Mouse (Mus musculus) fibroblast of lung, adult 2 months (primary cell): ENCODE results near the gene Ptprd.

Source experiments
- DNase-seq: peaks from one replicate; pipeline ENCODE4 v3.0.0-alpha.2; 2011; ENCODE audit warnings: low read depth

Gene Ptprd

GRCm38 (mm10) chr4:78211529-78212494, at the start of gene Ptprd:
Ptprd (minus strand) TSS chr4:78211961.
- DNase-seq, result no peak

GRCm38 (mm10) chr4:78235820-78236219, 24.1 kb upstream of the Ptprd start:
- peak; percentile 46 for DNase-seq

GRCm38 (mm10) chr4:78235316-78235715, 23.6 kb upstream of the Ptprd start:
- no peak for DNase-seq

GRCm38 (mm10) chr4:78234681-78235080, 22.9 kb upstream of the Ptprd start:
- DNase-seq, result no peak

GRCm38 (mm10) chr4:78213949-78214348, 2.2 kb upstream of the Ptprd start:
- DNase-seq, result no peak

GRCm38 (mm10) chr4:78212941-78213340, 1.2 kb upstream of the Ptprd start:
- DNase-seq, result no peak

- DNase-seq, result no peak
Observed at GRCm38 (mm10) chr4:78210878-78211528, 758 bp downstream of the Ptprd start.

- no peak for DNase-seq
Observed at GRCm38 (mm10) chr4:78205018-78205417, 6.7 kb downstream of the Ptprd start.

- DNase-seq, result no peak
Observed at GRCm38 (mm10) chr4:78168447-78168846, 43.3 kb downstream of the Ptprd start.

GRCm38 (mm10) chr4:78160451-78160850, 51.3 kb downstream of the Ptprd start:
- DNase-seq, result no peak

GRCm38 (mm10) chr4:78150561-78150960, 61.2 kb downstream of the Ptprd start:
- DNase-seq, result no peak

GRCm38 (mm10) chr4:78142767-78143148, 69.0 kb downstream of the Ptprd start:
- DNase-seq, result no peak

- no peak for DNase-seq
Observed at GRCm38 (mm10) chr4:78142088-78142766, 69.5 kb downstream of the Ptprd start.

- DNase-seq, result no peak
Observed at GRCm38 (mm10) chr4:78110898-78111297, 100.9 kb downstream of the Ptprd start.

- no peak for DNase-seq
Observed at GRCm38 (mm10) chr4:78097526-78097925, 114.2 kb downstream of the Ptprd start.

- DNase-seq, result no peak
Observed at GRCm38 (mm10) chr4:78082744-78083143, 129.0 kb downstream of the Ptprd start.

GRCm38 (mm10) chr4:78077499-78077898, 134.3 kb downstream of the Ptprd start:
- DNase-seq, result no peak

- no peak for DNase-seq
Observed at GRCm38 (mm10) chr4:78077087-78077486, 134.7 kb downstream of the Ptprd start.

- no peak for DNase-seq
Observed at GRCm38 (mm10) chr4:78038401-78038800, 173.4 kb downstream of the Ptprd start.

- no peak for DNase-seq
Observed at GRCm38 (mm10) chr4:78002065-78002464, 209.7 kb downstream of the Ptprd start.

- DNase-seq, result no peak
Observed at GRCm38 (mm10) chr4:77992709-77993108, 219.1 kb downstream of the Ptprd start.

- no peak for DNase-seq
Observed at GRCm38 (mm10) chr4:77982094-77982493, 229.7 kb downstream of the Ptprd start.

GRCm38 (mm10) chr4:77961711-77962110, 250.1 kb downstream of the Ptprd start:
- no peak for DNase-seq
